Mouse (Mus musculus) hematopoietic stem cell, adult 5-6 weeks (primary cell): ENCODE data around the gene Palm. TPM values are rescaled to one million over a fixed set of nuclear protein-coding genes. Genes with fewer than 3 reads are reported as not detected.

ENCODE experiments used
- ATAC-seq, 2 experiments: fragments of 125-278 bp in 1 of 2; replicated peaks in 1 of 2; 2 replicates each; pipeline ENCODE4 v1.8.0; 2016 to 2017; ENCODE audit warnings: inconsistent platforms in 2 of 2, mild to moderate bottlenecking in 2 of 2, moderate number of reproducible peaks in 2 of 2, low read depth in 1 of 2, moderate TSS enrichment in 1 of 2; ENCODE audit not compliant: low FRiP score in 2 of 2, poor library complexity in 2 of 2, severe bottlenecking in 2 of 2, insufficient read depth in 1 of 2, low TSS enrichment in 1 of 2
- total RNA-seq: library from RNA; stranded (forward); fragments of 172-1452, 232-1000 nt; gene quantifications from 2 replicates; pipeline ENCODE4 v1.2.3, GENCODE M21; 2017

Palm gene
- total RNA-seq, 1 experiment from 2014 or later, result 8.8 TPM

- no peak for ATAC-seq
These were observed 3.8 kb upstream of the Palm start for GRCm38 (mm10) chr10:79789581-79789980.

- ATAC-seq, result no peak
These were observed 2.5 kb upstream of the Palm start, which contains the start of gene Prss57 for GRCm38 (mm10) chr10:79790861-79791260. Gene Prss57, minus strand, starts transcription at chr10:79790961.

GRCm38 (mm10) chr10:79792339-79793040 is 882 bp upstream of the Palm start:
- ATAC-seq, result no peak

GRCm38 (mm10) chr10:79793738-79794490 is 542 bp downstream of the Palm start:
- no peak for ATAC-seq

DNA sequence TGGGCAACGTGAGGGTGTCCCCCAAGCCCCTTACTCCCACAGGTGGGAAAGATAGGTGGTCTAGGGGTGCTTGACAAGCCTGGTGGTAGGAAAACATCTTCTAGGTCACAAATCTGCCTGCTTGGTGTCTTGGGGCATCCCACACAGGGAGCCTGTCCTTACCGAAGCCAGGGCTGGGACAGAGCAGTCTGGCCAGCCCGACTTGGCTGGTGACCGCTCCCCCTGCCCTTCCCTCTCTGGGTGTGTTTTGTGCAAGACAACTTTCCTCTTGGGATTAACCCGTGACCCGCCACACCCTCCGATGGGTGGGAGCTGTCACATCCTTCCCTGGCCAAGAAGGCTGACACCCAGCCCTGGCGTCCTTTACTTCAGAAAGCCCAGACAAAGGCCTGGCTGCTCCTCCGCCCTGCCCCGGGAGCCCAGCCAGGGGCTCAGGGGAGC is 1.1 kb downstream of the Palm start:
- ATAC-seq, result no peak

DNA sequence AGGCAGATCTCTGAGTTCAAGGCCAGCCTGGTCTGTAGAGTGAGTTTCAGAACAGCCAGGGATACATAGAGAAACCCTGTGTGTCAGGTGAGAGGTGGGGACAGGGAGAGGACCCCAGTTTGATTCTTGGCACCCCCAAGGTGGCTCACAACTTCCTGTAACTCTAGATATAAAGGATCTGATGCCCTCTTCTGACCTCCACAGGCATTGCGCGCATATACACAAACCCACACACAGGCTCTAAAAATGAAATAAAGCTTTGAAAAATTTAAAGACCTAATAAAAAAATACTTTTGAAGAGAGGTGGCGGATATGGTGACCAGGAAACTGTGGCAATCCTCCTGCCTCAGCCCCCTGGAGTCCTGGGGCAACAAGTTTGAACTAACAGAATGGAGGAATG is 2.5 kb downstream of the Palm start:
- ATAC-seq, result no peak

GRCm38 (mm10) chr10:79797326-79797725 is 4.0 kb downstream of the Palm start:
- no peak for ATAC-seq

DNA sequence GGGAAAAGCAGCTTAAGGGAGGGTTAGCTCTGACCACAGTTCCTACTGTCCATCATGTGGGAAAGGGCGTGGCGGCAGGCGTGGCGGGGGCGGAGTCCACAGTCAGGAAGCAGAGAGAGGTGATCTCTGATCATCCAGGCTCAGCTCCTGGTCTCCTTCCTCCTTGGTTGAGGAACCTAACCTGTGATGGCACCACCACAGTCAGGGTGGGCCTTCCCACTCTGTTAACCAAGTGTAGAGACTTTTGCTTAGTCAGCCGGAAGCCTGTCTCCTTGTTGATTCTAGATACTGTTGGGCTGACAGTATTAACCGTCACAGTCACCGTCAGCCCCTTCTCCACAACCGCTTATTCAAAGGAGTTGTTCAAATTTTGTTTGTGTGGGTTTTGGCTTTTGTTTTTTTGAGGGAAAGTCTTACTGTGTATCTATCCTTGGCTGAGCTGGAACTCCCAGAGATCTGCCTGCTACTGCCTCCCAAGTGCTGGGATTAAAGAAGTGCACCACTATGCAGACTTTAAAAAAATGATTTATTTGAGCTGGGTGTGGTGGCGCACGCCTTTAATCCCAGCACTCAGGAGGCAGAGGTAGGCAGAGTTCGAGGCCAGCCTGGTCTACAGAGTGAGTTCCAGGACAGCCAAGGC is 5.0 kb downstream of the Palm start:
- peak; percentile 51 to 71 for ATAC-seq

DNA sequence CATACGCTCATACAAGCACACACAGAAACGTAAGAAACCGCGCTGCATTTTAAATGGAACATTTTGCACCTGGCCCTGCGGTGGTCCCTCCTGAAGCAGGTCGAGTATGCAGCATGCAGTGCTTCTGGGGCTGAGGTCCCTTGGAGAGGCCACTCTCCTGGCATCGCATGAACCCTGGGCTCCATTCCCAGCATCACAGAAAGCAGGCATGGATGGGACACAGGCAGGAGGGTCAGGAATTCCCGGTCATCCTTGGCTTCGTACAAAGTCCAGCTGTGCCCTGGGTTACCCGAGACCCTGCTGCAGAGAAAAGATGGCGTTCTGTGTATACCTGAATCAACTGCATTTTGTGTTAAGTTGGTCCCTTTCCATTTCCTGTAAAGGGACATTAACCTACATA is 7.1 kb downstream of the Palm start:
- ATAC-seq, result no peak

GRCm38 (mm10) chr10:79801837-79802236 is 8.5 kb downstream of the Palm start:
- no peak for ATAC-seq

DNA sequence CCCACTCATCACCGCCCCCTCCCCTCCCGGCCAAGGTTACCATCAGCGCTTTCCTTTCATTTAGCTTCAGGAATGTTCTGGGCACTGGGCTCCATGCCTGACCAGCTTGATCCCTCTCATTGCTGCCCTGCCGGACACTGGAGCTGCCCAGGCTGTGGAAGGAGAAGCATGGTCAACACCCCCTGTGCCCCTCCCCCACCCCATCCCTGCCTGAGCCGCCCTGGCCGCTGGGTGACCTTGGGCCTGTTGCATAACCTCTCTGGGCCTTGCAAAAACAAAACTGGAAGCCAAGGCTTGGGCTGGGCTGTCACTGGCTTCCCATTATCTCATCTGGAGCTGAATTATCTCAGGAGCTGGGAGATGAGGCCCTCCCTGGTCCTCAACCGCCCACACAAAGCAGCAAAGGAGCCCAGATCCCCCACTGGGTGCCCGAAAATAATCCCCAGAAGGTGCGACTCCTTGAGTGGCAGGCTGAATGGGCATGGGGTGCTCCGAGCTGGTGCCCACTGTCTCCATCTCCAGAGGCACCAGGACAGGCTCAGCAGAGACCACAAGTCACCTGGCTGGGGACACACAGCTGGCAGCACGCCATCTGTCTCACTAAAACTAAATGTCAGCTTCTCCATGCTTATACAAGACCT is 9.1 kb downstream of the Palm start:
- no peak for ATAC-seq

DNA sequence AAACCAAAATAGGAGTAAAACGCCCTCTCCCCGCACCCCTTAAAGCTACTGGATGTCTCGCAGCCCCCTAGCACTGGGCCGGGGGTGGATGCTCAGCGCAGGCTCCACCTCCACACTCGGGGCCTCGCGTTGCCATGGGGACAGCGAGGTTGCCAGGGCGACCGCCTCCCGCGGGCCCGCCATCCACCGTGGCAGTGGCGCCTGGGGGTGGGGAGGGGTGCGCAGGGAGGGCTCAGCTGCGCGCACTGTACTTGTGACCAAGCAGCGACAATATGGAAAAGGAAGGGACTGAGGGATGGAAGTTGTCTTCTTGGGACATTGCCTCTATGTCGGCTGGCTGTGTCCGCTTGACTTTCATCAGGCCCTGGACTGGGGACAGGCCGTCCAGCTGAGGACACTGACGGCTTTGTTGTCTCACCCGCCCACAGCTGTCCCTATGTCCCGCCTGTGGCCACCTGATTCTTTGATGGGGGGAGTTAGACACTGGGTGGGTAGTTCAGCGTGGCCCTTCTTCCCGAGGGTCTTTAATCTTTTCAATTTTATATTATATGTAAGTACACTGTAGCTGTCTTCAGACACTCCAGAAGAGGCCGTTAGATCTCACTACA is 10.4 kb downstream of the Palm start:
- ATAC-seq, result no peak

DNA sequence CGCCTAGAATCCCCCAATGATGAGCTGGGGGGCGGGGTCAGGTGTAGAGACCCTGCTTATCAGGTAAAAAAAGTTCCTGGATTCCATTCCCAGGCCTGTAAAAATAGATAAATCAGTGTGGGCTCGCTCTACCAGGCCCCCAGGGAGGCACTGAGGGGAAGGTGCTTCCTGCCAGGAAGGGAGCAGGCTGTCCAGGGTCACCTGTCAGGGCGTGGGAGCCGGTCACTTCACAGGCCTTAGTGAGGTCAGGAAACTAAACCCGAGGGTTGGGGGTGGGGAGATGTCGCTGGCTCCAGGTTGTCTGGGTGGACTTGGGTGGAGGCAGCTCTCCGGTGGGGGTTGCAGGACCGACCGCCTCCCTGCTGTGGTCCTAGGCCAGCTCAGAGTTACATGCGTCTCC is 12.3 kb downstream of the Palm start:
- no peak for ATAC-seq

DNA sequence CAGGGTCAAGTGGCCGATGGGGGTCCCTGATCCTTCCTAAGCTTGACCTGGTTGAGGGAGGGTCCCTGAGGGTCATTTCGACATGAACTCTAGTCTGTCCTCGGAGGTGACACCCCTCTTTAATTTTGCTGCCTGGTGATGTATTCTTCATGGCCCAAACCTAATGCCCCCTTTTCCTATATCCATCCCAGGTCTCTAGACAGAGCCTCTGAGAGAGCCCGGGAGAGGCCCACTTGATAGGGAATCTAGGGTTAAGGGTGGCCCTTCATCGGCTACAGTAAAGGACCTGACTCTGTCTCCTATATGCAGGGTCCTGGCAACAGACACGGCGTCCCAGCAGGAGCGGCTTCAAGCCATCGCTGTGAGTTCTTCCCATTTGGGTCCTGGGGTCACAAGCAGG is 13.0 kb downstream of the Palm start:
- no peak for ATAC-seq

- no peak for ATAC-seq
These were observed 13.6 kb downstream of the Palm start for GRCm38 (mm10) chr10:79806972-79807371.

GRCm38 (mm10) chr10:79807826-79808225 is 14.5 kb downstream of the Palm start:
- no peak for ATAC-seq

- ATAC-seq, result no peak
These were observed 15.4 kb downstream of the Palm start for GRCm38 (mm10) chr10:79808728-79809127.
